In genomic region chr19:25347515-25347914, GRCm38 (mm10) we compare ENCODE assay signal across 16 mouse cellular contexts.
DNase-seq lines count a peak whose midpoint lies in the region; ATAC-seq and TF ChIP-seq lines count a peak whose summit lies in the region.
"Had no signal": no experiment of that assay in that cellular context is flagged by ENCODE, and none has a peak within 500 bp of the region (broad histone marks: within the 10 kb centered on the region; RNA-seq: fewer than 3 reads in every experiment).

No protein-coding gene starts in this region.

- no peaks in the 10 kb centered on the region for H3K27me3 ChIP-seq in intestine, embryonic 15.5 days (replicated peaks)
- H3K27me3 ChIP-seq in intestine, postnatal 0 days (replicated peaks; ENCODE audit: control insufficient read depth, insufficient read depth, low read length), result no peaks in the 10 kb centered on the region
- H3K27me3 ChIP-seq in heart, embryonic 11.5 days (ENCODE audit: control insufficient read depth, insufficient read depth, low read length), result no peaks in the 10 kb centered on the region
- no peaks in the 10 kb centered on the region for H3K27me3 ChIP-seq in hindbrain, embryonic 13.5 days
- H3K27me3 ChIP-seq: limb, embryonic 13.5 days had no signal

- WGBS in intestine, embryonic 15.5 days, result 46% methylated on average over 5 of the region's 5 CpGs
- 29% methylated on average over 5 of the region's 5 CpGs for WGBS in intestine, postnatal 0 days
- 17% methylated on average over 5 of the region's 5 CpGs for WGBS in heart, embryonic 11.5 days (ENCODE audit: insufficient replicate concordance)
- WGBS in hindbrain, embryonic 13.5 days, result 86% methylated on average over 5 of the region's 5 CpGs

- peaks cover 17% of the 10 kb centered on the region for H3K4me1 ChIP-seq in intestine, embryonic 15.5 days (replicated peaks)
- peaks cover 8% of the 10 kb centered on the region; the same call in 1 of the 2 replicates for H3K4me1 ChIP-seq in intestine, postnatal 0 days (replicated peaks; ENCODE audit: control insufficient read depth, insufficient read depth, low read length)
- H3K4me1 ChIP-seq in heart, embryonic 11.5 days (ENCODE audit: control insufficient read depth, insufficient read depth, low read length), result peaks cover 32% of the 10 kb centered on the region
- H3K4me1 ChIP-seq in hindbrain, embryonic 13.5 days (replicated peaks), result peaks cover 30% of the 10 kb centered on the region

- no peak overlapping the region for H3K4me3 ChIP-seq in intestine, embryonic 15.5 days (replicated peaks)
- H3K4me3 ChIP-seq in intestine, postnatal 0 days (ENCODE audit: low read depth, low read length), result no peak overlapping the region
- no peak overlapping the region for H3K4me3 ChIP-seq in heart, embryonic 11.5 days (ENCODE audit: low read depth, low read length)
- no peak overlapping the region for H3K4me3 ChIP-seq in hindbrain, embryonic 13.5 days
- H3K4me3 ChIP-seq: limb, embryonic 13.5 days; lung, embryonic 15.5 days had no signal

- intact Hi-C loops in heart, postnatal 36 days (cut with DNase I), result no loop called here
- intact Hi-C loops in left cerebral cortex, postnatal 10 days (cut with DNase I), result no loop called here

- H3K4me2 ChIP-seq in intestine, embryonic 15.5 days (replicated peaks), result no peak overlapping the region
- no peak overlapping the region; the same call in 1 of the 2 replicates for H3K4me2 ChIP-seq in intestine, postnatal 0 days (replicated peaks; ENCODE audit: low read depth)
- H3K4me2 ChIP-seq in heart, embryonic 11.5 days, result no peak overlapping the region
- H3K4me2 ChIP-seq in hindbrain, embryonic 13.5 days, result no peak overlapping the region
- H3K4me2 ChIP-seq: limb, embryonic 13.5 days; lung, embryonic 15.5 days had no signal

- TF ChIP-seq CTCF in intestine, postnatal 0 days (IDR thresholded peaks at IDR 0.05; ENCODE audit: low read depth), result no peak

- DNase-seq in ZHBTc4 (ENCODE audit: low read depth, low spot score), result peak; percentile 51
- DNase-seq in heart, postnatal 36 days, result peak; percentile 43
- no peak for DNase-seq in left cerebral cortex, postnatal 10 days (ENCODE audit: extremely low spot score in 1 of 2, low spot score in 2 of 2)
- DNase-seq in kidney, postnatal 36 days, result no peak
- DNase-seq: B cell, adult 2 months; cerebellum, adult 11-12 months; kidney, postnatal 4 days; midbrain, embryonic 14.5 days; right cerebral cortex, postnatal 25 days; thymus, adult 2 months had no signal

- 0 out of 2 replicates have a peak overlapping the region, but pooled peaks have one; percentile 3 for H3K27ac ChIP-seq in intestine, embryonic 15.5 days
- no peak overlapping the region for H3K27ac ChIP-seq in intestine, postnatal 0 days (ENCODE audit: low read depth, low read length)
- peak overlapping the region; percentile 73; the same call in 1 of the 2 replicates for H3K27ac ChIP-seq in heart, embryonic 11.5 days (ENCODE audit: low read depth, low read length)
- H3K27ac ChIP-seq in hindbrain, embryonic 13.5 days, result no peak overlapping the region
- H3K27ac ChIP-seq: limb, embryonic 13.5 days; lung, embryonic 15.5 days had no signal

- H3K9ac ChIP-seq in intestine, embryonic 15.5 days, result no peak overlapping the region
- no peak overlapping the region for H3K9ac ChIP-seq in intestine, postnatal 0 days (ENCODE audit: low read depth, low read length)
- no peak overlapping the region for H3K9ac ChIP-seq in heart, embryonic 11.5 days (ENCODE audit: low read depth, low read length)
- H3K9ac ChIP-seq in hindbrain, embryonic 13.5 days, result no peak overlapping the region
- H3K9ac ChIP-seq: limb, embryonic 13.5 days; lung, embryonic 15.5 days had no signal

- no peaks in the 10 kb centered on the region for H3K9me3 ChIP-seq in intestine, embryonic 15.5 days
- H3K9me3 ChIP-seq in intestine, postnatal 0 days (ENCODE audit: control insufficient read depth), result no peaks in the 10 kb centered on the region
- no peaks in the 10 kb centered on the region for H3K9me3 ChIP-seq in heart, embryonic 11.5 days (replicated peaks; ENCODE audit: control insufficient read depth, low read length)
- H3K9me3 ChIP-seq in hindbrain, embryonic 13.5 days, result no peaks in the 10 kb centered on the region
- H3K9me3 ChIP-seq: limb, embryonic 13.5 days; lung, embryonic 15.5 days had no signal

- H3K36me3 ChIP-seq in intestine, embryonic 15.5 days, result no peaks in the 10 kb centered on the region
- no peaks in the 10 kb centered on the region; the same call in 1 of the 2 replicates for H3K36me3 ChIP-seq in intestine, postnatal 0 days (ENCODE audit: control insufficient read depth, insufficient read depth)
- no peaks in the 10 kb centered on the region for H3K36me3 ChIP-seq in heart, embryonic 11.5 days (ENCODE audit: control insufficient read depth, insufficient read depth, low read length)
- no peaks in the 10 kb centered on the region for H3K36me3 ChIP-seq in hindbrain, embryonic 13.5 days
- H3K36me3 ChIP-seq: limb, embryonic 13.5 days; lung, embryonic 15.5 days had no signal

- ATAC-seq in intestine, embryonic 15.5 days, result peak; percentile 75
- ATAC-seq in intestine, postnatal 0 days, result no peak
- peak; percentile 50 for ATAC-seq in heart, embryonic 11.5 days (replicated peaks; ENCODE audit: insufficient number of reproducible peaks, low FRiP score, low TSS enrichment)
- ATAC-seq in hindbrain, embryonic 13.5 days (ENCODE audit: low FRiP score), result no peak

Comparison
In these comparisons a context has a peak if more than half of its experiments do, and no peak if none do; other contexts are left out.
1. ATAC-seq: peak in intestine, embryonic 15.5 days (single experiment) and heart, embryonic 11.5 days (single experiment); none in intestine, postnatal 0 days (single experiment) and hindbrain, embryonic 13.5 days (single experiment).
2. H3K27ac ChIP-seq: peak in intestine, embryonic 15.5 days (single experiment) and heart, embryonic 11.5 days (single experiment); none in intestine, postnatal 0 days (single experiment) and hindbrain, embryonic 13.5 days (single experiment).
3. DNase-seq: peak in ZHBTc4 (single experiment) and heart, postnatal 36 days (2 of 2); none in left cerebral cortex, postnatal 10 days (0 of 2) and kidney, postnatal 36 days (0 of 2).